Mouse (Mus musculus) NIH3T3 (cell line): Measurements from ENCODE around the gene Tlr9.

Experiments
- DNase-seq: peaks from one replicate; pipeline ENCODE4 v3.0.0-alpha.2; 2012; ENCODE audit warnings: low read depth

Tlr9 gene

DNA sequence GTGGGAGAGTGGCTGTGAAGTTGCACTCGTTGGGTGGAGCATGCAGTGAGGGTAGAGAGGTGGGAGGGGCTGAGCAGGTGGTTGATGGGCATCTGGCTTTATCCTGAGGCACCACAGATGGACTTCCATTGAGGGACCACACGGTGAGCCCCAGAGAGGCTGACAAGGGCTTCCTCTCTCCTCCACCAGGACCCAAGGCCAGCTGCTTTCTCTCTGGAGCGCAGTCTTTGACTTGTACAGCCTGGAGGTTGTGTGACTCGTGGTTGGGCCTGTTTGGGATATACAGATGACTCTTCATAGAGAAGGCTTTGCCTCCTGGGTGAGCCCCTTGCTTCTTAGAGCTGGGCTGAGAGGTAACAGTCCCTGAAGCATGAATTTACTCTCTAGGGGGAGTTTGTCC, 46.0 kb downstream of the Tlr9 start:
- DNase-seq = no peak

DNA sequence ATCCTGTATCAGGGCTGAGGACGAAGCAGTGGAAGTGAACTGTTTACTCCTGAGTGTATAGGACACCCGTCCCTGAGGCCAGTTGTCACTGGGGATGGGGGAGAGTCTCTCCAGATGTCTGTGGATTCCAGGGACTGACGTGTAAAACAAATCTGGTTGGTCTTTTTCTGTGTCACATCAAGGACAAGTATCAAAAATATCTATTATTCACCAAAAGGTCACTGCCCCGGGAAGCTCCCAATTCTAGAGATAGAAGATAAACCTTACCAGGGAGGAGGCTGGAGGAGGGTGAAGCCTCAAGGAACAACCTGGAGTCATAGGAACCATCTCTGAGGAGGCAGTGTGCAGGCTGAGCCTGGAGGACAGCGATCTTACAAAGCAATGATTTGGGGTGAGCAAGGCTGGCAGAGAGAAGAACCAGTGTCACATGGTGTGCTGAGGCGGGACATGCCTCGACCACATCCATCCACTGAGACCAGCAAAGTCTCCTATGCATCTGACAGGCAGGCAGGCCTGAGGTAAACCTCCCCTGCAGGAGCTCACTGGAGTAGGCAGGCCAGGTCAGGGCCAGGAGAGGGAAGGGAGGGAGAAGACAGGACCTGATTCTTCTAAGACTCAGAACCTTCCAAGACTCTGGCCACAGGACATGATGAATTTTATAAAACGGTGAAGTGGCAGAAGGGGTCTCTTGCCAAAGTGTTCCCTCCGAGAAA, 46.8 kb downstream of the Tlr9 start:
- DNase-seq = no peak

DNA sequence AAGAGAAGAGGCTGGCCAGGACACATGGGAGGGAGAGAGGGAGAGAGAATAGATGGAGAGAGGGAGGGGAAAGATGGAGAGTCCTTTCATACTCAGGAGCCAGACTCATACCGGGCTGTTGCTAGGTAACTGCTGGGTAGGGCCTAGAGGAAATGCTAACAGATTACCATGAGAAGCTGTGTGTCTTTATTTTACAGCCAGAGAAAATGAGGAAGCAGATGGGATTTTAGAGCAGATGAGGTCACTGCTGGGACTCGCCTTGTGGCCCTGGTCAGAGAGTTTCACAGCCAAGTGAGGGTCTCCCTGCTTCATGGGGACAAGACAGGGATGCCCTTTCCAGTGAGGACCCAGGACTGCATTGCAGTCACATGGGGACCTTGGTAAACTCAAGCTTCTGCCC, 47.5 kb downstream of the Tlr9 start:
- peak; percentile 31 for DNase-seq

DNA sequence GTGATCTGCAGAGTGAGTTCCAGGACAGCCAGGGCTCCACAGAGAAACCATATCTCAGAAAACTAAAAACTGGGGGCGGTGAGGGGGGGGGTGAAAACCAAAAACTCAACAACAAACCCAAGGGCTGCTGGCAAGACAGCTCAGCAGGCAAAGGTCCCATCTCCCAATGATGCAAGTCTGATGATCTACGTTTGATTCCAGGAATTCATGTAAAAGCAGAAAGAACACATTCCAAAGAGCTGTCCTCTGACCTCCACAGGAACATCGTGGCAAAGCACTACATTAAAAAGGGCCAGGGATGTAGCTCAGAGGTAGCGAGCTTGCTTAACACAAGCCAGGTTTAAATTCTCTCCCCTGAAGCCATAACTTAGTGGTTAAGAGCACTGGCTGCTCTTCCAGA, 48.3 kb downstream of the Tlr9 start:
- peak; percentile 56 for DNase-seq

DNA sequence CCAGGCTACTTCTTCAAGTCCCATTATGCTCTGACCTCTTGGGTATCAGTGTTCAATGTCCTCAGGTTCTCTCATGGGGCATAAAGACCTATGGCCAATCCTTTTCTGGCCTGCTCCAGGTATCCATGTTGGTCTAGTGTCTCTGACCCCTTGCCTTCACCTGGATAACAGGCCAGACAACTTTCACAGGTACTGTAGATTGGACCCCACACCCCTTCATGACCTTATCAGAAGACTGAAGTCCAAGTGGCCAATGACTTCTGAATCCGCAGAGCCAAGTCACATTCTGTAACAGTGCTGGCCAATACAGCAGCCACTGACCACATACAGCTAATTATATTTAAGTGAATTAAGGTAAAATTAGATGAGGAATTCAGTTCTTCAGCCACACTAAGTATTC, 49.9 kb downstream of the Tlr9 start:
- no peak for DNase-seq

DNA sequence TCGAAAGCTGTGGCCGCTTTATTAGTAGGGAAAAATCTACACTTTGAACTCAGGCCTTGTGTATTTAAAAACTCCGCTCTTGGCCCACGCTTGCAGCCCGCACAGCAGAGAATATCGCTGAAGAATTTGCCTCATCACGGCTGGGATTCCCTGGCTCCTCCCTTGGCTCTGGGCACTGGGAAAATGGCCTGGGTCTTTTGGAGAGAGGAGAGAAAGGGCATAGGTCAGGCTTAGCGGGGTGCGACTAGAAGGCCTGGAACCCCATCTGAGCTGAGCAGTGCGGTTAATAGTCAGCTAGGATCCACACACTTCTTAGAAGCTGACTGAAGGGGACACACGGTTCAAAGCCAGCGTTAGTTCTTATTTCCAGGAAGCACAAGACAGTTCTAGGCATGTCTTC, 50.9 kb downstream of the Tlr9 start:
- DNase-seq = no peak

DNA sequence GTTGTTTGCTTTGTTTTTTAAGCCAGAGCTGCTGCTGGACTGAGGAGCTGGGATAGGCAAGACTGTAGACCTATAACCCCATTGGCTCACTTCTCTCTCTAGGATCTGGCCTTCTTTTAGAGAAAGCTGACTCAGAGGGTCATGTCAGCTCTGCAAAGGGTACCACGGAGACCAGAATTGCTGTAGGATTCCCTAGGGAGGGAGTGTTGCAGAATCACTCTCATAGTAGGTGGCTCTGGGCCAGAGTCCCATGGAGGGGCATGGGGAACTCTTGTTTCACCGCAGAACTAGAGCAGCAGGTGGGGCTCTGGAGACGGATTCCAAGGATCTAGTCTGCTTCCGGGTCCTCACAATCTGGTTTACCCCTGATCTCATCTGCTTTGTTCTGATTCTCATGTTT, 51.4 kb downstream of the Tlr9 start:
- peak; percentile 70 for DNase-seq

DNA sequence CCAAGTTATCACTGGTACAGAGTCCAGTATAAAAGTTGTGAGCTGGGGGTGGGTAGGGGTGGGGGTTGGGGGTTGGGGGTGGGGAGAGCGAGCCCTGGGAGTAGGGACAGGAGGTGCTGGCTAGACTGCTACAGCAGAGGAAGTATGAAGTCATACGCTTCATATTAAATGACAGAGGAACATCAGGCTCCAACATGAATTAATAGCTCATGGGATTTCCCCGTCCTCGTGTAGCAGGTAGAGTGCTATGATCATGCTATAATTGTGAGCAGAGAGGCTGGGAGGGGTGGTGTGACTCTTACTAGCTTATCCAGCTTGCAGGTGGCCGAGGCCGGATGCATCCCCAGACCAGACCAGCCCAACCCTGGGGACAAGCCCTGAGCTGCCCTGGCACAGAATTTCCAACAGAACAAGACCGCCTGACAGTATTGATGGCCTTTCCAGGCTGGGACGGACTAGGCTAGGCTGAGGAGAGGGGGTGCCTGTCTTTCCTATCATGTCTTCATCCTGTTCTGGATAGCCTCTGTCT, 52.3 kb downstream of the Tlr9 start:
- no peak for DNase-seq

DNA sequence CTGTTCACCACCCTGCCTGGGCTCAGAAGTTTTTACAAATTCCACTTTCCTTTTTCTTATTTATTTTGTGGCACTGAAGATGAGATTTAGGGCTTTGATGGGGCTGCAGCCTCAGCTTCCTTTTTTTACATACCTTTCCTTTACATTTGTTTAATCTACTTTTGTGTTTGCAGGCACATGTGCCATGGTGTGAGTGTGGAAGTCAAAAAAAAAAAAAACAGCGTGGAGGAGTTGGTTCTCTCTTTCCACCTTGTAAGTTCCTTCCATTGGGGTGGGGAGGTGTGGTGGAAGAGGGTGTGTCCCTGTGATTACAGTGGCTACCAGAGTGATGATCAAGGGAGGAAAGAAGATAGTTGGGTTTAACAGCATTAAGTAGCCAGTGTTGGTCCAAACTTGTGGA, 53.4 kb downstream of the Tlr9 start:
- DNase-seq = no peak
